Mouse (Mus musculus): ENCODE results near the gene Kif6.

The Kif6 gene

GRCm38 (mm10) chr17:49666728-49667127 is 51.8 kb downstream of the Kif6 start:
- DNase-seq (ENCODE audit: low read depth): no peak

- no peak for DNase-seq (ENCODE audit: low read depth)
Measured at GRCm38 (mm10) chr17:49668296-49668695, 53.4 kb downstream of the Kif6 start.

GRCm38 (mm10) chr17:49671921-49672339 is 57.0 kb downstream of the Kif6 start:
- DNase-seq (ENCODE audit: low read depth): no peak

- no peak for DNase-seq (ENCODE audit: low read depth)
Measured at GRCm38 (mm10) chr17:49672421-49672820, 57.5 kb downstream of the Kif6 start.

- DNase-seq (ENCODE audit: low read depth): no peak
Measured at GRCm38 (mm10) chr17:49675629-49676028, 60.7 kb downstream of the Kif6 start.

- no peak for DNase-seq (ENCODE audit: low read depth)
Measured at GRCm38 (mm10) chr17:49681410-49681809, 66.5 kb downstream of the Kif6 start.

- DNase-seq (ENCODE audit: low read depth): no peak
Measured at GRCm38 (mm10) chr17:49684146-49684545, 69.2 kb downstream of the Kif6 start.

GRCm38 (mm10) chr17:49690607-49691454 is 75.9 kb downstream of the Kif6 start:
- no peak for DNase-seq (ENCODE audit: low read depth)

GRCm38 (mm10) chr17:49691455-49691805 is 76.5 kb downstream of the Kif6 start:
- no peak for DNase-seq (ENCODE audit: low read depth)

- DNase-seq (ENCODE audit: low read depth): no peak
Measured at GRCm38 (mm10) chr17:49693206-49693605, 78.3 kb downstream of the Kif6 start.

GRCm38 (mm10) chr17:49697220-49697619 is 82.3 kb downstream of the Kif6 start:
- DNase-seq (ENCODE audit: low read depth): no peak

GRCm38 (mm10) chr17:49703492-49704249 is 88.7 kb downstream of the Kif6 start:
- DNase-seq (ENCODE audit: low read depth): no peak

GRCm38 (mm10) chr17:49709192-49709591 is 94.3 kb downstream of the Kif6 start:
- no peak for DNase-seq (ENCODE audit: low read depth)

GRCm38 (mm10) chr17:49710101-49710630 is 95.2 kb downstream of the Kif6 start:
- DNase-seq (ENCODE audit: low read depth): no peak

- no peak for DNase-seq (ENCODE audit: low read depth)
Measured at GRCm38 (mm10) chr17:49726206-49726605, 111.3 kb downstream of the Kif6 start.

GRCm38 (mm10) chr17:49726976-49727375 is 112.0 kb downstream of the Kif6 start:
- DNase-seq (ENCODE audit: low read depth): no peak

- no peak for DNase-seq (ENCODE audit: low read depth)
Measured at GRCm38 (mm10) chr17:49727428-49728045, 112.6 kb downstream of the Kif6 start.

GRCm38 (mm10) chr17:49729856-49730255 is 114.9 kb downstream of the Kif6 start:
- DNase-seq (ENCODE audit: low read depth): no peak

GRCm38 (mm10) chr17:49732706-49733105 is 117.8 kb downstream of the Kif6 start:
- no peak for DNase-seq (ENCODE audit: low read depth)

- no peak for DNase-seq (ENCODE audit: low read depth)
Measured at GRCm38 (mm10) chr17:49734079-49734478, 119.1 kb downstream of the Kif6 start.

- no peak for DNase-seq (ENCODE audit: low read depth)
Measured at GRCm38 (mm10) chr17:49734776-49735175, 119.8 kb downstream of the Kif6 start.

- DNase-seq (ENCODE audit: low read depth): no peak
Measured at GRCm38 (mm10) chr17:49736364-49736763, 121.4 kb downstream of the Kif6 start.

Measured in c-Kit-positive CD71-negative TER-119-negative erythroid progenitor cells, embryonic 14.5 days (primary cell).